Mouse (Mus musculus) retina, postnatal 7 days (tissue): ENCODE results near the gene Slc16a13.

Experiments used
- DNase-seq: peaks from one replicate; pipeline ENCODE4 v3.0.0-alpha.2; 2012; ENCODE audit warnings: low read depth, low spot score

Gene Slc16a13

DNA sequence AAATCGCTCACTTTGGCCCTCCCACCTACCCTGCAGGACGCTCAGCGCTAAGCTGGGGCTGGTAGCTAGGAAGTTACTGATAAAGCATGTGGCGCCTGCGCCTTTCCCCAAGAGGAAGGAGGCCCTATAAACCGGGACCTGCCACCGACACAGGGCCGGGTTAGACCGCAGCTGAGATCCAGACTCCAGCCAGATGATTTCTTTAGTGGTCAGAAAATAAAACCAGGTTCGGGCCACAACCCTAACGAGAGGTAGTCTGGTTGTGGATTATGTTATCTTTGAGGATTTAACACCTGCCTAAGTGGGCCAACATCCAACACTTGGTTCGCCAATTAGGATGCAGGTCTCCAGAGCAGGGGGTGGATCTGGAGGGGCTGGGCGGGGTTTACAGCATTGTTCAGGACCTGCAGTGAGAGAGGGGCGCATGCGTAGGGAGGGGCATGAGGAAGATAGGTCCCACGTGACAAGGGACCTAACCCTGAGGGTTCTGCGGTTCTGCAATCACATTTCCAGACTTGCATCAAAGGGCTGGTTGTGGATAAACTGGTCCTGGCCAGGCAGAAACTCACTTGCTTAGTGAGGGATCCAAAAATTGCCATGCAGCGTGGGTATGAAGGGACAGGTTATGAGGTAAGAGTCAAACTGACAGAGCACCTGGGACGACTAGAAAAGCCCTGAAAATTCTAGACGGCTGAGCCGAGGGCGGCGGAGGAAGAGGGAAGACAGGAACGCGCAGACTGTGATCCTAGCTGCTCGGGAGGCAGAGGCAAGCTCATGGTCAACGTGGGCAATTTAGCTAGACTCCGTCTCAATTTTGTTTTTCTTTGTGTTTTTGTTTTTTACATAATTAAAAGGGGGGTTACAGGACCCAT is at the start of gene Slc16a13:
TSS of gene Slc16a13 (minus strand) at position 334 of the 872 bp plus-strand sequence.
- DNase-seq = peak; percentile 83

DNA sequence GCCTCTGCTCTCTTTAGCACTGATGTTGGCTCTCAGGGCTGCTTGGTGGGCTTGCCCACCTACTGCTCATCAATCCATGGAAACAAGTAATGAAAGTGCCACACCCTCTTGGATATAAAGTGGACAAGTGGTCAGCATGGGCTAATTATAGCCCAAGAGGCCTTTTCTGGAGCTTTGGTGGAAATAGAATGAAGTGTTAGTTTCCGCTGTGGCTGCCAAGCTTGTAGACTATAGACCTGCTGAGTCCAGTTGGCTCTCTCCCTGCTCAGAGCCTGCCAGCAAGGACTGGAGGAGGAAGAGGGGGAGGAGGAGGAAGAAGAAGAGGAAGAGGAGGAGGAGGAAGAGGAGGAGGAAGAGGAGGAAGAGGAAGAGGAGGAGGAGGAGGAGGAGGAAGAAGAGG is 45.5 kb upstream of the Slc16a13 start:
- no peak for DNase-seq

DNA sequence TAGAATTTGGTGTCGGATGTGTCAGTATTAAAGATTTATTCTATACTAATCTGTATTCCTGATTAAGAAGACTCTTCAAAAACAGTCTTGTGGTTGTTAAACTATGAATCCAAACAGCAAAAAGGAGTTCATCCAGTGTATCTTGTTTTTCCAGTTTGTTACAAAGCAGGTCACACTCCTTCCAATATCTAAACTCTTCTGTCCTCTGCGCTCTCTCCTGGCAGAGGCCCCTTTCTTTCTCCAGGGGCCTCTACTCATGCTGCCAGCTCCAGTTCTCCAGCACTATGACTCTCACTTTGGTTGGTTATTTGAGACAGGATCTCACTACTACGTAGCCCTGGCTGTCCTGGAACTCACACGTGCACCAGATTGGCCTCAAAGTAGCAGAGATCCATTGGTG is 45.0 kb upstream of the Slc16a13 start:
- DNase-seq = no peak

DNA sequence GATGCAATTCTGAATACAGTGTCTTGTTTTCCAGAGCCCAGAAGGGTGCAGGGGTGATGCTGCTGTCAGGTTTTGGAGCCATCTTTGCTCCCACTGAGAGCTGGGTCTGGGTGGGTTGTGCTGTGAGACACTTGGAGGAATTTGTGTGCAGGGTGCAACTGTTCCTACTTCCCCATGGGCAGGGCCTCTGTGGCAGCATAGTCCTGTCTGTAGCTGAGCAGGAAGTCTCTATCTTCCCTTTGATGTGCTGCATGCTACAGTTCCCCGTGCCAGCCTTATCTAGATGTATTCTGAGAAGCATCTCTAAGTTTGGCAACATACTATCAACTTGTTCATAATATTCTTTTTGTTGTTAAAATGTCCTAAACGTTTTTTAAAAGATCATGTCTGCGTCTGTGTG is 44.4 kb upstream of the Slc16a13 start:
- no peak for DNase-seq

DNA sequence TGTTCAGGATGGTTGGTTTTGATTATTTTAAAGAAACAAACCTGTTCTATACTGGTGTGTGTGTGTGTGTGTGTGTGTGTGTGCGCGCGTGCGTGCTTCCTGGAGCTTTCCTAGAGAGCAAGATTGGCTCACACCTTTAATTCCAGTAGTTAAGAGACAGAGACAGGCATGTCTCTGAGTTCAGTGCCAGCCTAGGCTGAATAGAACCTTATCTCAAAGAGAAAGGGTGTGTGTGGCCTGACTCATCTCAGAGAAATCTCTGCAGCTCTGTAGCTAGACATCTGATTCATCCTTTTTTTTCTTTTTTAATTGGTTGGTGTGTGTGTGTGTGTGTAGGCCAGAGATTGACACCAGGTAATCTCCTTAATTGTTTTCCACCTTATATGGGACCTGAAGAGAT is 38.2 kb upstream of the Slc16a13 start:
- no peak for DNase-seq

DNA sequence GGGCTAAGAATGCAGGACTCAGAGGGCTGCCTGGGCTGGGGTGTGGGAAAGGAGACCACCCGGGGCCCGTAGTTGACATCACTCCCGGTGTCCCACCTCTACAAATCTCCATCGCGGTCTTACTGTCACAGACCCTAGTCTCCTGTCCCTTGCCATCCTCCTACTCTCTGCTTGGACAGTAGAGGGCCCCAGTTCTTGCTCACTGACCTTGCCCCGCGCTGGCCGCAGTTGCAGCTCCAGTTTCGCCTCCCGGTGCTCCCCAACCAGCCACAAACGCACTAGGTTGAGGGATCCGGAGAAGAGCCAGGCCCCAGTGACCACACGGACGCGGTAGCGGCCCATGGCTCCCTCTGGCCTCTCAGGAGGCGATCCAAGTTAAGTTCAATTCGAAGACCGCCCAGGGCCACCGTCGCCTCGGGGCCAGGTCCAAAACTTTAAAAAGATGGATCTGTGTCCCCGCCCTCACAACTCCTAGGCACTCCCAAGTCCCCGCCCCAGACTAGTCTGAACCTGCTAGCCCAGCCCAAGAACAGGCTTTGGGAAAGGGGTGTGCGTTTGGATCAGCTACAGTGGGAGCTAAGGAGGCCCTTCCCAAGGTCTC is 34.2 kb upstream of the Slc16a13 start, which contains the start of gene Alox12:
TSS of gene Alox12 (minus strand) at position 423 of the 601 bp plus-strand sequence.
- no peak for DNase-seq

DNA sequence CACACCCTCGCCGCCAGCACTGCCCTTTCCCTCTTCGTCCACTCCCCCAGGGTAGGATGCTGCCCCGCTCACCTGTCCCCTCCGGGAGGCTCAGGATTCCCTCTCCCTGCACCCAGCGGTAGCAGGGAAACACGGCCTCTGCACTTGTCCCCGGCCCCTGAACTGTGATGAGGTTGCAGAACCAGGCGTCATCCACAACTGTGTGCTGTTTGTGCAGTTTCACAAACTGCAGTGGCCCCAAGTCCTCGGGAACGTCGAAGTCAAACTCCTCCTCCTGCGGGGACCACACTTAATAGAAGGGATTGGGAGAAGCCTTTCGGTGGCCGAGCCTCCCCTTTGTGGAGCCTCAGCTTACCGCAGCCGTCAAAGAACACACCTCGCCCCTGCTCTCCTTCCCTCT is 33.5 kb upstream of the Slc16a13 start:
- no peak for DNase-seq

DNA sequence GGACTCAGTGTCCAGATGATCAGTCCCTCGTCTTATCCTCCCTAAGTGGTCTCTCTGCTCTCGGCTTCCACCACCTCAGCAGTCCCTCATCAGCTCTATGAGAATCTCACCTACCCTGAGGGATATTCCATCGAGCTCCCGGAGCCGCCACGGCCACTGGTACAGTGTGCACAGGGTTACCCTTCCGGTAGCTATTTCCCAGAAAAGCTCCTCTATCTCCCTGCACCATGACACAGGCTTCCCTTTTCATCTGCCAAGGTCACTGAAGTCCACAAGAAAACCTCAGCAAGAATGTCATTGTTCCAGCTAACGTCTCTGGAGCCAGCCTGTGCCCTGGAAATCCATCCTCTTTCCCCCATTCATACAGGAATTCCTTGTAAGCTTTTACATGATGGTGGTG is 31.0 kb upstream of the Slc16a13 start:
- no peak for DNase-seq

DNA sequence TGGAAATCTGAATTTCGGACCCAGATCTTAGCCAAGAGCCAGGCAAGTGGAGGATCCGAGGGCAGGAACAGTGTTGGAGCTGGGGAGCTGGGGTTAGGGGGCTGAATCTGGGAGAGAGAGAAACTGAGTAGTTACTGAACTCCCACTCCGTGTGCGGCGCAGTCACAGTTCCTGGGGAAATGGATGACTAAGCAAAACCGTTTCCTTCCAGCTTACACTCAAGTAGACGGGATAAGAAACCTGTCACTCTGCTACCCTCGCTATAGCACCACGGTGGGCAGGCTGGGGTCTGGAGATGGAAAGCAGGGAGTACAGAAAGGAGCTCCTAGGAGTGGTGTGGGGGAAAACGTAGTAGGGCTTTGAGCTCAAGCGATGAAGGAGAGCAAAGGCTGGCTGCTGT is 29.3 kb upstream of the Slc16a13 start:
- no peak for DNase-seq

DNA sequence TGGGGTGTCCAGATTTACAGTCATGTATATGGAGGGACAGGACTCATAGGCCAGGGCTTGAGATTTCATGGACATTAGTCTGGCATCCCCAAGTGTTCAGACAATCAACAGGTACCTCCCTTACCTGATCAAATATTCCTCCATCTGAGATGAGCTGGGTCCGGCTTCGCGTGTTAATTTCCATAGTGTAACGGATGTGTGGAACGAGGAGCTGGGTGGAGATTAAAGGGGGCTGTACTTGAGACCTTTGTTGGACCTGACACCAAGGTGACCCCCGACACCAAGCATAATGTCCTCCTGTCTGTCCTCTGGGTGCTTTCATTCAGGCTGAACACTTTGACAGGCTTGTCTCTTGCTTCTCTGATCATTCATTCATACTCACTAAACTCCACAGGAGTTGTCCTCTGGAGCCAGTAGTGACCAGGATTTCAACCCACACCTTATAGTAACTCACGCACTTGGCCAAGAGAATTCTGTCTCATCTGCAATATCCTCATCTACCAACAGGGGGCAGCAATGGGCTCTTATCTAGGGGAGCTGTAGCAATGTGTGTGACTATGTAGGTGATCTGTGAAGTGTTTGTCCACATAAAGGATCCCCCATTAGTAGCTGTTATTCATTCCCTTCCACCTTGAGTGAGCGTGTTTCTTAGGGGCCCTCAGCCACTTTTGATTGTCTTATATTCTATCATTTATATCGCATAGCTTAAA is 26.4 kb upstream of the Slc16a13 start:
- peak; percentile 58 for DNase-seq

DNA sequence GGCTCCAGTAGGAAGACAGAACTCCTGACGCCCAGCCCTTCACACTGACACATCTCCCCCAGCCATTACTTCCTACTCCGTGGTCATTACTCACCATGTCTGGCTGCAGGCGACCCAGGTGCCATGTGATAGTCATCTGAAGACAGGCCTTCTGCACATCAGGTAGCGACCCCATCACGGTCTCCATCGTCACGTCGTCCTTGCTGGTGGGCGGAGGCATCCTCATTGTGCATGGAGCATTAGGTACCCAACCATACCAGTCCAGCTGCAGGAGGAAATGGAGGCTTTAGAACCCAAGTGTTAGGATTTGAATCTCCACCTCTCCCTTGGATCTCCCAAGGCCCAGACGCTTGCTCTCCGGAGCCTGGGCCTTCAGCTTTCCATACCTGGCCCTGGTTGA is 21.7 kb upstream of the Slc16a13 start:
- DNase-seq = no peak

DNA sequence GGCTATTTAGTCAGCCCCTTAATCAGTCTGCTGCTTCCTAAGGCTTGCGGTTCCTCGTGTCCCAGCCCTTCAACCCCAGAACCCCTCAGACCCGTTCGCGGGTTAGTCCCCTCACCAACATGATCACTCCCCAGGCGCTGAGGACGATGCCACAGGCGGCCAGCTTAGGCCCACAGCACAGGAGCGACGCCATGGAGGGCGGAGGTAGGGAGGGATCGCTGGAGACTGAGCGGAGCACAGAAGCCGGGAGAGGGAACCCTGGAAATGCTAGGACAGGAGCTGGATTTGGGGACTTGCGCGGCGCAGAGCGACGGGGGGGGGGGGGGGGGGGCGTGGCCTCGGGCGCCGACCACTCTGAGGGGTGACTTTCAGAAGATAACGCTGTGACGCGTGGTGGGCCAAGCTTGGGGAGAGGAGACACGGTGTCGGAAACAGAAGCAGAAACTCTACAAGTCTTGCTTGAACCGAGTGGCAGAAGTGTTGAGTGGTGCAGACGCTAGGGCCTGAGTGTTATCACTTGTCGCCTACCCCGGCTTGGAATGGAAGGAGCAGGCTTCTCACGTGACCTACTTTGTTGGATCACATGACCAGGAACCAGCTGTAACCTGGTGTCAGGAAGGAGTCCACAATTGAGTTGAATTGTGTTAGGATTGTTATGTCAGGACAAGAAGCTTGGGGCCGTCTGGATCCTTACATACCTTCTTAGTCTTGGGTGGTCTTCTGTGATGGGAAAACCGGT is 18.8 kb upstream of the Slc16a13 start, which contains the start of the genes Gm21988 and Rnasek:
TSS of gene Gm21988 (minus strand) at position 290 of the 739 bp plus-strand sequence.
TSS of gene Rnasek (minus strand) at position 302 of the 739 bp plus-strand sequence.
- DNase-seq = peak; percentile 75

DNA sequence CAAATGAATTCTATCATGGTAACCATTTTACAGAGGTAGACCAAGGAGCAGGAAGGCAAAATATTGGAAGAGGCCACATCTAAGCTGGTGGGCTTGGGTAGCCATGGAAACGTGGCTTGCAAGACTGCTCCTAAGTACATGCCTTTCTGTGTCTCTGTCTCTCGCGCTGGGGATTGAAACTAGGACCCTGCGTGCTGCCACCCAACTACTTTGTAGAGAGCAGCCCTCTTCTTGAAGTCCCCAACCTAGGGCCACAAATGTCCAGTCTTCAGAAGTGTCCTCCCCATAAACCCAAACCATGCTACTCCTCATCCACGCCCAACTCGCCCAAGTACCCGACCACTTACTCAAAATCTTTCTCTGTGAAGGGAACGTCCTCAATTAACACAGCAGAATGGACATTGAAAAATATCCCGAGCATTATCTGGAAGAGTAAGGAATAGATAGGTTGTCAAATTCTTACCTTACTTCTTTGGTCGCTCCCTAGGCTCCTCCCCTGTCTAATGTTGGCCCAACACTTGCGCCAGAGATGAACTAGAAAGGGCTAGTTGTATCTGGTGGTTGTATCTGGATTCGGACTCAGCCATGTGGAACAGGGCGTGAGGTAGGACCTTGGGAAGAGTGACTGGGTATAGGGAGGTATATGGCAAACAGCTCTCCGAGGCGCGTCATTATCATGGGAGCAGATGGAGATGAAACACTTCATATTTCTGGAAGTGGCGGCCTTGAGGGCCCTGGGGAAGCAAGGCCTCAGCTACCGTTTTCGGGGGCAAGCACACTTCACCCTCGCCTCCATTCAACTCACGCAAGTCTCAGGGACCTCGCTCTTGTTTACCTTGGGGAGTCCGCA is 18.0 kb upstream of the Slc16a13 start:
- DNase-seq = no peak

DNA sequence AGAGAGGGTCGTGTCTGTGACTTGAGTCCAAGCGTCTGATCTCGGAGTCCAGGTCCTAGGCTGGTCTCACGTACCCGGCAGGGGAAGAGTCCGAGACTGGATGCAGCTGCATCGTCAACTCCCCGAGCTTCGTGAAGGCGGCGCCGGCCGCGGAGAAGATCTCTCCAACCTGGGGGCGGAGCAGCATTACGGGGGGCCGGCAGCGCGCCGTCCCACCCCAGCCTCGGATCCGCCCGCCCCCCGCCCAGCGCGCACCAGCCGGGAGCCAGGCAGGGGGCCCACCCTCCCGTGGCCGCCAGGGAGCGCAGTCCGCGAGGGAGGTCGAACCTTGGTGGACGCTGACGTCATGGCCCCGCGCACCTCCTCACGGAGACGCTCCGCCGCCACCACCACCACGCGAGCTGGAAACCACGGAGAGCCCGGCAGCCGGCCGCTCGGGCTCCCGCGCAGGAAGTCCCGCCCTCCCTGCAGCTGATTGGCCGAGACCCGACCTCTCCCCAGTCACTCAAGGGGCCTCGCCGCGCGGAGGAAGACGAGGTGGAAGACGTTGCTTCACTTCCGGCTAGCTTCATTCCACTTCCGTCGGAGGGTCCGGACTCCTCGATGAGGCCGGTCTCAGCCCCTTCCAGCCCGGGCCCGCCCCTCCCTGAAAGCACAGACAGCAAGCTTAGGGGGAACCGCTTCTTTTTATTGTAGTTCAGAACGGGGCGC is 16.7 kb upstream of the Slc16a13 start, which contains the start of gene 0610010K14Rik:
TSS of gene 0610010K14Rik (minus strand) at position 458 of the 711 bp plus-strand sequence.
- peak; percentile 96 for DNase-seq

DNA sequence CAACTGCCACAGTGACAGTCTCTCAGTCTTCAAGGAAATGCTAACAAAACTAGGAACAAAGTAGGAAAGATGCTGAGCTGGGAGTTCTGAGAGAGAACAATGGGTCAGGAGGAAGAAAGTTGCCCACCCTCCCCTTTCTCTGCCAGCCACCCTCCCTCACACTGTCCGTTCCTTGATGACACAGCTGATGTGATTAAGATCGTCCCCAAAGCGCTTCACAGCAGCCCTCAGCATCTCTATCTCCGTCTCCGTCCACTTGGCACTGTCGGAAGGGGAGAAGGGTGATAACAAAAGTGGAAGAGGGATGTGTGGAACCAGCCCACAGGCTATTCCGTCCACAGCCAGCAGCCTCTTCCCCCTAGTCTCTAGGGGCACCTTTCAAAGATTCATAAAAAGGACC is 15.9 kb upstream of the Slc16a13 start:
- DNase-seq = no peak

DNA sequence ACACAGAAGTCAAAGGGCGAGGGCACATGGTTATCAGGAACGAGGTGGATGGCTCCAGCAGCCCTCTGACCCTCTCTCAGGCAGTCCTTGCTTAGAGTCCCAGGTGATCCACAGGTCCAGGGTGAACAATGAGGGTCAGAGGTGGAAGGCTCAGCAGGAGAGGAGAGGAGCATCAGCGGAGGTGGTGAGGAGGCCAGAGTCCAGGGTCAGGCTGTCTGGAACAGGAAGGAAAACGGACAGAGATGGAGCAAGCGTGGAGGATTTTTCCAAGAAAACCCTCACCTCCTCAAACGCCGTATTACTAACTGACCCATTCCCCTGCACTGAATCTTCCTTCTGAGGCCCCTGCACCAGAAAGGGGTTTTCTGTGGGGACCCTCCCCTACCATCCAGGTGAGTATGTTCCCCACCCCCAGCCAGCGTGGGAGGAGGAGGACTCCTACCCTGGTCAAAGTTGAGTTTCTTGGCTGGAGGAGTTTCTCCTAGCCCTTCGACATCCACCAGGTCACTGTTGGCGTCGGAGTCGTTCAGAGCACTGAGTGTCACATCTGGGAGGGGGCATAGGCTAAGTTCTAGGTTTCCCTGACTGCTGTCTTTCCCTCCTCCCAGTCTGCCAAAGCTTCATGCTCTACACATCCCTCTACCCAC is 14.5 kb upstream of the Slc16a13 start:
- DNase-seq = no peak

DNA sequence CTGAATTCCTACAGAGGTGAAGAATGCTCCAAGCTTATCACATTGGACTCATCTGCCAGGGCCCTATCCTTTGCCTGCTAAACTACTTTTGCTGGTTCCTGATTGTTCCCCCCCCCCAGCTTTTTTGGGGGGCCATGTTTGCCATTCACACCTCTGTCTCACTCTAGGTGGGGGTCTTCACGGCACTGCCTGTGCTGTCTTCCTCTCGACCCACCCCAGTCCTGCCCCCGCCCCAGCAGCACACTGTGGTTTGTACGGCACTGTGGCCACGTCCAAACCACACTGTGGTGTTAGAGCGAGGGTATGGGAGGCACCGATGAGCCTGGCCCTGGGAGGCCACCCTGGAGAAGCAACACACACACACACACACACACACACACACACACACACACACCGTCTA is 13.6 kb upstream of the Slc16a13 start:
- DNase-seq = no peak

DNA sequence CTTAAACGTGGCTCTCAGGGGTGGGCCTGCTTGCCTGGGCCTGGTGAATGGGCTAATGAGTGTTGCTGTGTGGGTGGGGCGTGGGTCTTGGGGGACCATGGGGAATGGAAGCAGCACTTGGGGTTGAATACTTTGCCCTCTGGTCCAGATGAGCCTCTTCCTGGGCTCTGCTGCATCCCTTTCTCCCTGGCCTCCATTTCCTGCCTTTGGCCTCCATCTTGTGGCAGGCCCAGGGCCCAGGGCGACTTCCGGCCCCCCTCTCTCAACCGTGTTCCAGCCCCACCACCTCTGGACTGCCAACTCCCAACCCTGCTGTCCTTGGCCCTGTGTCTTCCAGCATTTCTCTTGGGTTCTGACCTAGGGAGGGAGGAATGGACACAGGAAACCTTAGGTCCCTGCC is 13.2 kb upstream of the Slc16a13 start:
- DNase-seq = no peak

DNA sequence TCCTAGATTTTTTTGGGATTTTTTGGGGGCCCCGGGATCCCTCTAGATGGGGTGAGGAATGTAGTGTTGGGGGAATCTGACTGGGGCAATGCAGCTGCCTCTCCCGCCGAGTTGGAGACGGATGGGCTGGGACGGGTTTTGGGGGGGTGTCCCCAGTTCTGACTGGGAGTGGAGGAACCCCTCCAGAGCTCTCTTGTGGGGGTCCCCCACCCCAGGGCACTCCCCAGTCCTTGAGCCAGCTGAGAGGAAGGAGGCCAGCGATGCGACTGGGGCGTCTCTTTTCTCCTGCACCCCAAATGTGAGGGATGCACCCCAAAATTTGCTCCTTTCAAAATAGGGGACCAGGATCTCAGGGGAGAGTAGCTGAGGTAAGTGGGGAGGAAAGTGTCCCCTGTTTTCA is 12.2 kb upstream of the Slc16a13 start:
- no peak for DNase-seq
